18 mouse cellular contexts compared by ENCODE assay signal in the genomic region with DNA sequence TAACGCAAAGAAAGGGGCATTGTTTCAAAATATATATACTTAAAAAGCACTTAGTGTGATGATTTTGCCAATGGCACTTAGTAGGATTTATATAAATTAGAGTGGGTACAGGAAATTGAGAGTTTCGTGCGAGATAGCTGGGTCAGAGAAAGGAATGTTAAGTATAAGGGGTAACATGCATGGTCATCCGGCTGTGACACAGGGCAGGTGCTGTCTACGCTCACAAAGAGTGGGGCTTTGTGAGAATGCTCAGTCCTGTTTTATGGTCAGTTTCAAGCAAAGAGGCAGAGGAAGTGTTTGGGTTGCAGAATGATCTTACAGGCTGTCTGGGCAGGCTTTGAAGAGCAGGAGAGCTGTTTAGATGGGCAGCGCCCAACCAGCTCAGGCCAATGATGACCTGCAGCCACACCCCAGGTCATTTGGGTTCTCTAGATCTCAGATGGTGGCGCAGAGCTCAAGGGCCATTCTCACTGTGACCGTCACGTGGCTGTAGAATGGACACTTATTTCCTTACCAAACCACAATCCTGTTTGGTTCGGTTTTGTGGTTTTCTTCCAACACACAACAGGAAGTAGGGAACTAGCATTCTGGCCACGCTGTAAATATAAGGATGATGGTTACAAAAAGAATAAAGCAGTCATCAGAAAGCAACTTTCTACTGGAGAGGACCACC. TPM values are rescaled to one million over a fixed set of nuclear protein-coding genes. Genes with fewer than 3 reads are reported as not detected.
A peak's percentile ranks its signal among the peaks of the same experiment; 100 is the strongest.
DNase-seq lines count a peak whose midpoint lies in the region; ATAC-seq and TF ChIP-seq lines count a peak whose summit lies in the region.
"Had no signal": no experiment of that assay in that cellular context is flagged by ENCODE, and none has a peak within 500 bp of the region (broad histone marks: within the 10 kb centered on the region; RNA-seq: fewer than 3 reads in every experiment).

No protein-coding gene starts in this region.

- no peaks in the 10 kb centered on the region for H3K27me3 ChIP-seq in kidney, postnatal 0 days (ENCODE audit: insufficient read depth, low read length)
- no peaks in the 10 kb centered on the region for H3K27me3 ChIP-seq in forebrain, embryonic 16.5 days (replicated peaks; ENCODE audit: control insufficient read depth, insufficient read depth, low read length)
- H3K27me3 ChIP-seq: hindbrain, embryonic 13.5 days; intestine, embryonic 15.5 days; limb, embryonic 15.5 days; neural tube, embryonic 12.5 days had no signal

- H3K27ac ChIP-seq in kidney, postnatal 0 days: no peak overlapping the region
- no peak overlapping the region for H3K27ac ChIP-seq in forebrain, embryonic 16.5 days (ENCODE audit: low read length)
- H3K27ac ChIP-seq: hindbrain, embryonic 13.5 days; intestine, embryonic 15.5 days; limb, embryonic 15.5 days; neural tube, embryonic 12.5 days had no signal

- H3K9ac ChIP-seq in kidney, postnatal 0 days (ENCODE audit: low read depth, low read length): no peak overlapping the region
- H3K9ac ChIP-seq in forebrain, embryonic 16.5 days (replicated peaks; ENCODE audit: low read depth, low read length): no peak overlapping the region
- H3K9ac ChIP-seq: hindbrain, embryonic 13.5 days; intestine, embryonic 15.5 days; limb, embryonic 15.5 days; neural tube, embryonic 12.5 days had no signal

- peaks cover 34% of the 10 kb centered on the region for H3K4me1 ChIP-seq in kidney, postnatal 0 days (replicated peaks; ENCODE audit: insufficient read depth, low read length)
- 0 out of 2 replicates have a peak, but pooled peaks cover 3% of the 10 kb centered on the region for H3K4me1 ChIP-seq in forebrain, embryonic 16.5 days (replicated peaks; ENCODE audit: control insufficient read depth, insufficient read depth, low read length)

- no peaks in the 10 kb centered on the region for H3K36me3 ChIP-seq in kidney, postnatal 0 days (ENCODE audit: insufficient read depth, low read length)
- H3K36me3 ChIP-seq in forebrain, embryonic 16.5 days (ENCODE audit: control insufficient read depth, insufficient read depth): no peaks in the 10 kb centered on the region
- H3K36me3 ChIP-seq: hindbrain, embryonic 13.5 days; intestine, embryonic 15.5 days; limb, embryonic 15.5 days; neural tube, embryonic 12.5 days had no signal

- no peak for TF ChIP-seq CTCF in kidney, postnatal 0 days (IDR thresholded peaks at IDR 0.05; ENCODE audit: low read depth)

- H3K9me3 ChIP-seq in kidney, postnatal 0 days (replicated peaks; ENCODE audit: low read length): no peaks in the 10 kb centered on the region
- no peaks in the 10 kb centered on the region for H3K9me3 ChIP-seq in forebrain, embryonic 16.5 days (ENCODE audit: control insufficient read depth, low read length)
- H3K9me3 ChIP-seq: hindbrain, embryonic 13.5 days; intestine, embryonic 15.5 days; limb, embryonic 15.5 days; neural tube, embryonic 12.5 days had no signal

- H3K4me2 ChIP-seq in kidney, postnatal 0 days (ENCODE audit: low read length): peak overlapping the region; percentile 27; the same call in 1 of the 2 replicates
- no peak overlapping the region for H3K4me2 ChIP-seq in forebrain, embryonic 16.5 days (ENCODE audit: low read length)
- H3K4me2 ChIP-seq: hindbrain, embryonic 13.5 days; intestine, embryonic 15.5 days; limb, embryonic 15.5 days; neural tube, embryonic 12.5 days had no signal

- ATAC-seq in kidney, postnatal 0 days (replicated peaks; ENCODE audit: low FRiP score, low read depth): no peak
- ATAC-seq in megakaryocyte, adult 5-6 weeks (ENCODE audit: poor library complexity, severe bottlenecking): peak; percentile 55
- no peak for ATAC-seq in forebrain, embryonic 16.5 days
- ATAC-seq: forebrain, embryonic 14.5 days; intestine, embryonic 15.5 days had no signal

- WGBS in kidney, postnatal 0 days: 46% methylated on average over 11 of the region's 11 CpGs
- 75% methylated on average over 11 of the region's 11 CpGs for WGBS in forebrain, embryonic 16.5 days

- H3K4me3 ChIP-seq in kidney, postnatal 0 days (replicated peaks; ENCODE audit: low read depth, low read length): no peak overlapping the region
- H3K4me3 ChIP-seq in forebrain, embryonic 16.5 days (replicated peaks; ENCODE audit: low read length): no peak overlapping the region
- H3K4me3 ChIP-seq: erythroblast, embryonic 14.5 days; hindbrain, embryonic 13.5 days; intestine, embryonic 15.5 days; limb, embryonic 15.5 days; neural tube, embryonic 12.5 days had no signal

- DNase-seq in embryo, embryonic 10 days (ENCODE audit: low spot score): peak; percentile 19
- DNase-seq in embryo, embryonic 9.5 days (ENCODE audit: extremely low spot score): no peak
- no peak for DNase-seq in kidney, postnatal 0 days (ENCODE audit: low spot score)
- DNase-seq in kidney, postnatal 25 days: no peak
- DNase-seq in 3134 (ENCODE audit: extremely low read depth, insufficient read length, low spot score): peak; percentile 28
- DNase-seq in right cerebral cortex, postnatal 14 days: no peak
- DNase-seq: adrenal gland, adult 8-10 months; cerebellum, adult 11 months; cerebellum, postnatal 25 days; thymus, postnatal 36 days had no signal

RNA-seq across cellular contexts. Expression of a gene that starts 37.4 kb away (rescaled TPM):
- polyA plus RNA-seq in kidney, postnatal 0 days (2015; fragmentation: Nextera tagmentation; extraction: Ambion mirVana): 10.1 and 11.5 TPM in 2 replicates
- 43.8 and 47.9 TPM in 2 replicates for total RNA-seq in megakaryocyte, adult 5-6 weeks (2015)
- 34.8 and 40.2 TPM in 2 replicates for total RNA-seq in megakaryocyte, adult 5-6 weeks (2017)
- 4.2 and 4.4 TPM in 2 replicates for polyA plus RNA-seq in forebrain, embryonic 16.5 days (2015; fragmentation: Nextera tagmentation; extraction: Ambion mirVana)

Comparison
In these comparisons a context has a peak if more than half of its experiments do, and no peak if none do; other contexts are left out.
1. DNase-seq: peak in embryo, embryonic 10 days (single experiment) and 3134 (single experiment); none in embryo, embryonic 9.5 days (single experiment), kidney, postnatal 0 days (single experiment), kidney, postnatal 25 days (0 of 2) and right cerebral cortex, postnatal 14 days (single experiment).